Mouse (Mus musculus): ENCODE results near the gene Babam2. TPM values are rescaled to one million over a fixed set of nuclear protein-coding genes. Genes with fewer than 3 reads are reported as not detected.

Gene Babam2
- polyA plus RNA-seq, 1 experiment from 2014 or later, result 90.2 TPM

GRCm38 (mm10) chr5:32102971-32103431 is 405.5 kb downstream of the Babam2 start:
- TF ChIP-seq CTCF (IDR thresholded peaks at IDR 0.05; ENCODE audit: low read depth), result no peak
- no peak for ATAC-seq (replicated peaks; ENCODE audit: low FRiP score, low read depth)
- H3K4me1 ChIP-seq (replicated peaks; ENCODE audit: insufficient read depth, low read length), result no peaks in the 10 kb centered on the region
- H3K4me2 ChIP-seq (ENCODE audit: low read length), result no peak overlapping the region
- H3K27me3 ChIP-seq (ENCODE audit: insufficient read depth, low read length), result no peaks in the 10 kb centered on the region
- WGBS, result 59% methylated on average over 6 of the region's 6 CpGs
- no peak overlapping the region for H3K27ac ChIP-seq
- no peaks in the 10 kb centered on the region for H3K36me3 ChIP-seq (ENCODE audit: insufficient read depth, low read length)
- no peak overlapping the region for H3K9ac ChIP-seq (ENCODE audit: low read depth, low read length)
- DNase-seq (ENCODE audit: low spot score), result no peak
- no peak overlapping the region for H3K4me3 ChIP-seq (replicated peaks; ENCODE audit: low read depth, low read length)
- no peaks in the 10 kb centered on the region for H3K9me3 ChIP-seq (replicated peaks; ENCODE audit: low read length)

- Histone ChIP-seq H3K4me3 (replicated peaks; ENCODE audit: low read depth, low read length) (no peak overlapping the region), H3K27me3 (ENCODE audit: insufficient read depth, low read length) (no peaks in the 10 kb centered on the region), H3K4me1 (replicated peaks; ENCODE audit: insufficient read depth, low read length) (no peaks in the 10 kb centered on the region), H3K27ac (no peak overlapping the region), H3K9me3 (replicated peaks; ENCODE audit: low read length) (no peaks in the 10 kb centered on the region), H3K4me2 (ENCODE audit: low read length) (no peak overlapping the region), H3K36me3 (ENCODE audit: insufficient read depth, low read length) (no peaks in the 10 kb centered on the region), H3K9ac (ENCODE audit: low read depth, low read length) (no peak overlapping the region)
- WGBS, result 89% methylated on average over 1 of the region's 1 CpGs
- no peak for TF ChIP-seq CTCF (IDR thresholded peaks at IDR 0.05; ENCODE audit: low read depth)
- DNase-seq (ENCODE audit: low spot score), result no peak
- no peak for ATAC-seq (replicated peaks; ENCODE audit: low FRiP score, low read depth)
Measured at GRCm38 (mm10) chr5:32103545-32103944, 406.1 kb downstream of the Babam2 start.

- DNase-seq (ENCODE audit: low spot score), result no peak
Measured at GRCm38 (mm10) chr5:32104119-32104990, 406.9 kb downstream of the Babam2 start.

GRCm38 (mm10) chr5:32106473-32107140 is 409.1 kb downstream of the Babam2 start:
- DNase-seq (ENCODE audit: low spot score), result no peak
- H3K4me2 ChIP-seq (ENCODE audit: low read length), result no peak overlapping the region
- ATAC-seq (replicated peaks; ENCODE audit: low FRiP score, low read depth), result no peak
- H3K4me1 ChIP-seq (replicated peaks; ENCODE audit: insufficient read depth, low read length), result no peaks in the 10 kb centered on the region
- no peaks in the 10 kb centered on the region for H3K9me3 ChIP-seq (replicated peaks; ENCODE audit: low read length)
- H3K27ac ChIP-seq, result no peak overlapping the region
- TF ChIP-seq CTCF (IDR thresholded peaks at IDR 0.05; ENCODE audit: low read depth), result no peak
- H3K36me3 ChIP-seq (ENCODE audit: insufficient read depth, low read length), result no peaks in the 10 kb centered on the region
- 80% methylated on average over 5 of the region's 5 CpGs for WGBS
- H3K9ac ChIP-seq (ENCODE audit: low read depth, low read length), result no peak overlapping the region
- H3K4me3 ChIP-seq (replicated peaks; ENCODE audit: low read depth, low read length), result no peak overlapping the region
- no peaks in the 10 kb centered on the region for H3K27me3 ChIP-seq (ENCODE audit: insufficient read depth, low read length)

More at GRCm38 (mm10) chr5:32104119-32104990, 406.9 kb downstream of the Babam2 start:
- WGBS, result 79% methylated on average over 12 of the region's 12 CpGs
- Histone ChIP-seq H3K4me3 (replicated peaks; ENCODE audit: low read depth, low read length) (no peak overlapping the region), H3K27ac (no peak overlapping the region), H3K4me1 (replicated peaks; ENCODE audit: insufficient read depth, low read length) (no peaks in the 10 kb centered on the region), H3K27me3 (ENCODE audit: insufficient read depth, low read length) (no peaks in the 10 kb centered on the region), H3K9ac (ENCODE audit: low read depth, low read length) (no peak overlapping the region), H3K9me3 (replicated peaks; ENCODE audit: low read length) (no peaks in the 10 kb centered on the region), H3K36me3 (ENCODE audit: insufficient read depth, low read length) (no peaks in the 10 kb centered on the region), H3K4me2 (ENCODE audit: low read length) (no peak overlapping the region)
- TF ChIP-seq CTCF (IDR thresholded peaks at IDR 0.05; ENCODE audit: low read depth), result no peak
- ATAC-seq (replicated peaks; ENCODE audit: low FRiP score, low read depth), result no peak

GRCm38 (mm10) chr5:32110651-32111050 is 413.2 kb downstream of the Babam2 start:
- ATAC-seq (replicated peaks; ENCODE audit: low FRiP score, low read depth), result no peak
- Histone ChIP-seq H3K4me1 (replicated peaks; ENCODE audit: insufficient read depth, low read length) (no peaks in the 10 kb centered on the region), H3K4me3 (replicated peaks; ENCODE audit: low read depth, low read length) (no peak overlapping the region), H3K36me3 (ENCODE audit: insufficient read depth, low read length) (no peaks in the 10 kb centered on the region), H3K9ac (ENCODE audit: low read depth, low read length) (no peak overlapping the region), H3K9me3 (replicated peaks; ENCODE audit: low read length) (no peaks in the 10 kb centered on the region), H3K27ac (no peak overlapping the region), H3K4me2 (ENCODE audit: low read length) (no peak overlapping the region), H3K27me3 (ENCODE audit: insufficient read depth, low read length) (no peaks in the 10 kb centered on the region)
- no peak for TF ChIP-seq CTCF (IDR thresholded peaks at IDR 0.05; ENCODE audit: low read depth)
- no peak for DNase-seq (ENCODE audit: low spot score)
- WGBS, result 87% methylated on average over 4 of the region's 4 CpGs

GRCm38 (mm10) chr5:32112206-32112916 is 414.9 kb downstream of the Babam2 start:
- Histone ChIP-seq H3K9me3 (replicated peaks; ENCODE audit: low read length) (no peaks in the 10 kb centered on the region), H3K36me3 (ENCODE audit: insufficient read depth, low read length) (no peaks in the 10 kb centered on the region), H3K27ac (no peak overlapping the region), H3K4me1 (replicated peaks; ENCODE audit: insufficient read depth, low read length) (no peaks in the 10 kb centered on the region), H3K27me3 (ENCODE audit: insufficient read depth, low read length) (no peaks in the 10 kb centered on the region), H3K4me3 (replicated peaks; ENCODE audit: low read depth, low read length) (no peak overlapping the region), H3K4me2 (ENCODE audit: low read length) (no peak overlapping the region), H3K9ac (ENCODE audit: low read depth, low read length) (no peak overlapping the region)
- WGBS, result 73% methylated on average over 7 of the region's 7 CpGs
- no peak for TF ChIP-seq CTCF (IDR thresholded peaks at IDR 0.05; ENCODE audit: low read depth)
- ATAC-seq (replicated peaks; ENCODE audit: low FRiP score, low read depth), result no peak
- no peak for DNase-seq (ENCODE audit: low spot score)
